Mouse (Mus musculus) adrenal gland, postnatal 10 days (tissue): ENCODE results near the gene Krt35. TPM values are rescaled to one million over a fixed set of nuclear protein-coding genes. Genes with fewer than 3 reads are reported as not detected.
A peak's percentile ranks its signal among the peaks of the same experiment; 100 is the strongest.

Experiments used
- DNase-seq: peaks from one replicate; pipeline ENCODE4 v3.0.0; 2021; ENCODE audit warnings: mixed read lengths
- long read RNA-seq, 2 experiments: library from polyadenylated mRNA; stranded (forward); transcript quantifications; one replicate each; pipeline ENCODE4 v2.0.0; 2021
- total RNA-seq, 2 experiments: library from RNA; stranded (reverse); gene quantifications; 2 replicates each; pipeline ENCODE4 v1.2.3; 2021

Gene Krt35
- total RNA-seq, result not detected
- long read RNA-seq, experiment 1, result 0 reads
- long read RNA-seq, experiment 2, result 0 reads

- no peak for DNase-seq
Observed at GRCm38 (mm10) chr11:100096141-100096540, at the start of gene Krt35. TSS of gene Krt35 (minus strand) at chr11:100096241.

- no peak for DNase-seq
Observed at GRCm38 (mm10) chr11:100145104-100145503, 49.1 kb upstream of the Krt35 start.

- DNase-seq, result peak; percentile 21
Observed at GRCm38 (mm10) chr11:100140966-100141365, 44.9 kb upstream of the Krt35 start.

- no peak for DNase-seq
Observed at GRCm38 (mm10) chr11:100139391-100139790, 43.4 kb upstream of the Krt35 start.

- DNase-seq, result no peak
Observed at GRCm38 (mm10) chr11:100138809-100139208, 42.8 kb upstream of the Krt35 start.

GRCm38 (mm10) chr11:100137693-100138092 lies 41.7 kb upstream of the Krt35 start:
- no peak for DNase-seq

- no peak for DNase-seq
Observed at GRCm38 (mm10) chr11:100136559-100136958, 40.5 kb upstream of the Krt35 start.

- no peak for DNase-seq
Observed at GRCm38 (mm10) chr11:100135731-100136130, 39.7 kb upstream of the Krt35 start, which contains the start of gene Krt15. TSS of gene Krt15 (minus strand) at chr11:100135928.

GRCm38 (mm10) chr11:100124901-100125300 lies 28.9 kb upstream of the Krt35 start:
- no peak for DNase-seq

- no peak for DNase-seq
Observed at GRCm38 (mm10) chr11:100121466-100121865, 25.4 kb upstream of the Krt35 start, which contains the start of gene Krt13. TSS of gene Krt13 (minus strand) at chr11:100121566.

GRCm38 (mm10) chr11:100120331-100120730 lies 24.3 kb upstream of the Krt35 start:
- no peak for DNase-seq

GRCm38 (mm10) chr11:100113742-100114029 lies 17.6 kb upstream of the Krt35 start:
- DNase-seq, result peak; percentile 28

GRCm38 (mm10) chr11:100112935-100113741 lies 17.1 kb upstream of the Krt35 start:
- DNase-seq, result no peak

GRCm38 (mm10) chr11:100105576-100106122 lies 9.6 kb upstream of the Krt35 start, which contains the start of gene Krt36:
TSS of gene Krt36 (minus strand) at chr11:100105626.
- no peak for DNase-seq

GRCm38 (mm10) chr11:100102693-100103429 lies 6.8 kb upstream of the Krt35 start:
- DNase-seq, result no peak

GRCm38 (mm10) chr11:100100391-100100790 lies 4.3 kb upstream of the Krt35 start:
- DNase-seq, result no peak

- no peak for DNase-seq
Observed at GRCm38 (mm10) chr11:100097819-100098218, 1.8 kb upstream of the Krt35 start.

- DNase-seq, result no peak
Observed at GRCm38 (mm10) chr11:100088378-100089025, 7.5 kb downstream of the Krt35 start.

- DNase-seq, result no peak
Observed at GRCm38 (mm10) chr11:100087861-100088260, 8.2 kb downstream of the Krt35 start, which contains the start of gene Krt32. TSS of gene Krt32 (minus strand) at chr11:100088226.

GRCm38 (mm10) chr11:100073873-100074272 lies 22.2 kb downstream of the Krt35 start:
- DNase-seq, result no peak

GRCm38 (mm10) chr11:100067293-100068036 lies 28.6 kb downstream of the Krt35 start:
- peak; percentile 3 for DNase-seq
